Mouse (Mus musculus) ES-Bruce4 (cell line): ENCODE results near the gene Lrrc56. TPM values are rescaled to one million over a fixed set of nuclear protein-coding genes. Genes with fewer than 3 reads are reported as not detected.

Experiments
- H3K27ac ChIP-seq: 2 replicates; pipeline ENCODE4 v1.5.1; 2012; ENCODE audit warnings: low read length, inconsistent platforms; ENCODE audit not compliant: insufficient read depth
- H3K27me3 ChIP-seq: 2 replicates; pipeline ENCODE4 v1.6.1; 2012; ENCODE audit warnings: mild to moderate bottlenecking, low read length, inconsistent platforms; ENCODE audit not compliant: control insufficient read depth, poor library complexity, insufficient read depth, severe bottlenecking
- H3K36me3 ChIP-seq: 2 replicates; pipeline ENCODE4 v1.6.1; 2012; ENCODE audit warnings: inconsistent platforms, mild to moderate bottlenecking, low read length, moderate library complexity; ENCODE audit not compliant: control insufficient read depth, poor library complexity, insufficient read depth, severe bottlenecking
- H3K4me1 ChIP-seq: one replicate; pipeline ENCODE4 v1.8.1; 2011; ENCODE audit warnings: low read length; ENCODE audit not compliant: control insufficient read depth, insufficient read depth
- H3K4me3 ChIP-seq: 2 replicates; pipeline ENCODE4 v1.5.1; 2011; ENCODE audit warnings: low read depth, mild to moderate bottlenecking, low read length
- H3K9ac ChIP-seq: 2 replicates; pipeline ENCODE4 v1.6.1; 2012; ENCODE audit warnings: low read depth, mild to moderate bottlenecking, inconsistent platforms; ENCODE audit not compliant: poor library complexity, severe bottlenecking
- H3K9me3 ChIP-seq: replicated peaks from 2 replicates; pipeline ENCODE4 v1.6.1; 2012; ENCODE audit warnings: mild to moderate bottlenecking, low read length, inconsistent platforms; ENCODE audit not compliant: control insufficient read depth, poor library complexity, insufficient read depth, severe bottlenecking
- CTCF ChIP-seq: IDR thresholded peaks from one replicate; pipeline ENCODE4 v1.8.1; 2011; ENCODE audit warnings: low read depth, low read length
- EP300 ChIP-seq: IDR thresholded peaks from 2 replicates; pipeline ENCODE4 v1.6.1; 2011; ENCODE audit warnings: low read depth, low read length; ENCODE audit not compliant: insufficient read depth
- POLR2A ChIP-seq: IDR thresholded peaks from one replicate; pipeline ENCODE4 v1.8.1; 2011; ENCODE audit warnings: low read length; ENCODE audit not compliant: insufficient read depth
- polyA plus RNA-seq: library from polyadenylated mRNA; stranded (reverse); fragments of >200 nt; gene quantifications from 2 replicates; pipeline ENCODE4 v1.2.4, GENCODE M21; 2011; ENCODE audit warnings: low read depth; ENCODE audit not compliant: missing spikeins, insufficient read depth, insufficient read length

The Lrrc56 gene
- polyA plus RNA-seq, 1 experiment: 3.4 TPM

DNA sequence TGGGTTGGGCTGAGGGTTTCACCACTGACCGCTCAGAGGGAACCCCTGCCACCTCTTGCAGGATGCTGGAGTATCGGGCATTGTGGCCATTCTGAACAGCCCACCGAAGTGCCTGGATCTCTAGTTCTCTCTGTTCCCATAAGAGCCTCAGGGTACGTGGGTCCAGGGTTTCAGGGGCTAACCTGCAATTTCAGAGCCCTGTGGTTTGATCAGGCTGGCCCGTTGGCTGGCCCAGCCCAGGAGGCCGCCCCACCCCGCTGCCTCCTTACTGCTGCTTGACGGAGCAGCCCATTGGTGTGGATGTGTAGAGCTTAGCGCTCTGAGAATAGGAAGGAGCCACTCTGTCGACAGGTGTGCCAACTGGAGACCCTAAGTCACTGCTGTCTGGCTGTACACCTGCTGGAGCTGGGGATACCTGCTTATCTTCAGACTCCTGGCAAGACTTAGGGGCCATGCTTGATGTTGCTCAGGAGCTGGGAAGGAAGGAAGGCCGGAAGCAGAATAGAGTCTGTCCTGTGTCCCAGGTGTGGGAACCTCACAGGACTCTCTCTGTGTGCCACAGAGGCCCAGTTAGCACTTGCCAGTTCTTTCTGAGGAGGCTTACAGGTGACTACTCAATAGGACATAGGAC, 19.8 kb downstream of the Lrrc56 start, which contains the start of gene Lmntd2:
TSS of gene Lmntd2 (minus strand) at position 476 of the 631 bp plus-strand sequence.
- Histone ChIP-seq H3K9ac (peak within 1 kb of the TSS; percentile 28), H3K4me1 (peaks cover 7% of the 10 kb centered on the region), H3K27me3 (no peaks in the 10 kb centered on the region), H3K36me3 (0 out of 2 replicates have a peak, but pooled peaks cover 3% of the 10 kb centered on the region), H3K4me3 (peak within 1 kb of the TSS; percentile 60), H3K27ac (peak within 1 kb of the TSS; percentile 86), H3K9me3 (no peaks in the 10 kb centered on the region)
- TF ChIP-seq EP300 (no peak), POLR2A (no peak), CTCF (no peak)

DNA sequence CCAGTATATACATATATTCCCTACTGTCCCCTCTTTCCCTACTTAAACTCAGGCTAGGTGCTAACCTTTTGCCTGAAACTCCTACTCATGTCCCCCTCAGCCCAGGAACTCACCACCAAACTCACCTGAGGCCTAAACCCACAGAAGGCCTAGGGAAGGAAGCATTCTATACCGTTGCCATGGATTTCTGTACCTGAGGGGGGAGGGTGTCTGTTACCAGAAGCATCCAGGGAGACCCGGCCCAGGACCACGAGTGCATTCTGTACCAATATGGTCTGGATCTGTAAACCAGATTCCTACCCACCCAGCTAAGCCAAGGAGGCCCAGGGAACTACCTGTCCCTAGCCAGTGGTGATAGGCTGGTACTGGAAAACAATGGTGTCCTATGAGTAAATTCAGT, 20.4 kb downstream of the Lrrc56 start:
- Histone ChIP-seq H3K27me3 (no peaks in the 10 kb centered on the region), H3K4me1 (peaks cover 7% of the 10 kb centered on the region), H3K9me3 (no peaks in the 10 kb centered on the region), H3K9ac (no peak overlapping the region), H3K4me3 (no peak overlapping the region), H3K36me3 (0 out of 2 replicates have a peak, but pooled peaks cover 5% of the 10 kb centered on the region), H3K27ac (peak overlapping the region; percentile 86)
- TF ChIP-seq POLR2A: no peak
- no peak for TF ChIP-seq EP300
- TF ChIP-seq CTCF: no peak

DNA sequence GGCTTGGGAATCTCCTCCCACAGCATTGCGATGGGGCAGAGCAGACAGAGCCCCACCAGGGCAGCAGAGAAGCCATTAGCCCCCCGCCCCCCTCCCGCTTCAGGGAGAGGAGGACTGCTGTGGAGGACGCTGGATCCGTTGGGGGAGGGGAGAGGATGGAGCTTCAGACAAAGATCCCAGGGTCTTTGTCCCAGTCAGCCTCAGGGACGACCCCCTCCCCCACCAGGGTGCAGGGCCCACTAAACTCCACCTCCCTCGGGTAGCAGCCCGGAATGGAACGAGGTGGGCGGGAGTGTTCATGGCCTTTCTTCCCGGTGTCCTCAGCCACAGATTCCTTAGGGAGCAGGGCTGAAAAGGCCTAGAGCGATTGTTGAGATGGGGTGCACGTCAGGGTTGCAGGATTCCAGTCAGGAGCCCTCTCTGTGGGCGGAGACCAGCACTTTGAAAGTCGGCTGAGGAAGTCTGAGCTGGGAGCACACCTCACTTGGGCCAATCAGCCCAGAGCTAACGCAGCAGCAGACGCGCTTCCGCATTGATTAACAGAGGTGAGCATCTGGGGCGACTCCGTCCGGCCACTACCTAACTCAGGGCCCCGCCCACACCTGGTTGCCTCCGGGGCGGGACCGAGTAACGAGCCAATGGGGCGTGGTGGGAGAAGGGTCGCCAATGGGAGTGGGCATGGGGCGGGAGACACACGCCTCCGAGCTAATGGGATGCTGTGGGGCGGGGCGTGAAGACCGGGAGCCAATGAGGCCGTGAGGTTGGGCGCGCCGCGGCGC, 21.3 kb downstream of the Lrrc56 start, which contains the start of gene Rassf7:
TSS of gene Rassf7 (plus strand) at position 760 of the 779 bp plus-strand sequence.
- H3K9ac ChIP-seq: peak within 1 kb of the TSS; percentile 50
- TF ChIP-seq EP300 (peak; percentile 61; the same call in 1 of the 2 replicates), POLR2A (peak; percentile 46), CTCF (no peak)
- H3K4me1 ChIP-seq: peaks cover 10% of the 10 kb centered on the region
- H3K9me3 ChIP-seq: no peaks in the 10 kb centered on the region
- peak within 1 kb of the TSS; percentile 86 for H3K27ac ChIP-seq
- no peaks in the 10 kb centered on the region for H3K27me3 ChIP-seq
- 0 out of 2 replicates have a peak, but pooled peaks cover 5% of the 10 kb centered on the region for H3K36me3 ChIP-seq
- H3K4me3 ChIP-seq: peak within 1 kb of the TSS; percentile 90

DNA sequence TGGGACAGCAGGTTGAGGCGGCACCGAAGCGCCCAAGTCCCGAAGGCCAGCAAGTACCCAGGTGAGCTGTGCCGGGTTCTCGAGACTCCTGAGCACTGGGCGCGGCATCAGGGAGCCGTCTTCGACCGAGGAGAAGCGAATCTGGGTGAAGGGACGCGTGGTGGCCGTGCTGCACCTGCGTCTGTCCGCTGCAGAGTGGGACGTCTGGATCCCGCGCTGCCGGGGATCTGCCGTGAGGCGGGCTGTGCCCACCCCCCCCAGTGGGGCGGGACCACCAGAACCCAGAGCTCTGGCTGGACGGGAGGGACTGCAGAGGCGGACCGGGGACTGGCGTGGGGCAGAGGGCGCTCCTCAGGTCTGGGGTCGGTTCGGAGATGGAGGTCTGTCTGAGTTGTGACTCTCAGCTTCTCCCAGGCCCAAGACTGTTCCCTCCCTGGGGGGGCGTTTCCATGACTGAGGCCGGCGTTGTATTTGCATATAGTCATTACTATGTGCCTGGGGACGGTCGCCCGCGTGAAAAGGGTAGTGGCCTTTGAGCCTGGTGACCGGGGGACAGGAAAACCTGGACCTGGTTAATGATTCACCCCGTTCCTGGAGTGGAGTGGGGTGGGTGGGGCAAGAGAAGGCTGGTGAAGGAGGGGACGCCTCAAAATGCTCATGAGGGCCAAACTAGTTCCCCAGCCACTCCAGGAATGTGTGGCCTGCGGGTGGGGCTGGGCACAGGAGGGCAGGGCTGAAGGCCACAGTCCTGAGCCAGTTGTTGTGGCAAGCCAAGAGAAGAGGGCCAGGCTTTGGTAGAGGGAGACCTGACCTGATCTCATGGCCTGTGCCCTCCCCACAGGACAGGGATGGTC, 22.1 kb downstream of the Lrrc56 start:
- no peaks in the 10 kb centered on the region for H3K9me3 ChIP-seq
- H3K36me3 ChIP-seq: 0 out of 2 replicates have a peak, but pooled peaks cover 5% of the 10 kb centered on the region
- H3K9ac ChIP-seq: peak overlapping the region; percentile 50
- TF ChIP-seq POLR2A (peak; percentile 22), CTCF (no peak)
- H3K27me3 ChIP-seq: no peaks in the 10 kb centered on the region
- peaks cover 10% of the 10 kb centered on the region for H3K4me1 ChIP-seq
- peak overlapping the region; percentile 90 for H3K4me3 ChIP-seq
- peak overlapping the region; percentile 37; the same call in 1 of the 2 replicates for H3K27ac ChIP-seq

DNA sequence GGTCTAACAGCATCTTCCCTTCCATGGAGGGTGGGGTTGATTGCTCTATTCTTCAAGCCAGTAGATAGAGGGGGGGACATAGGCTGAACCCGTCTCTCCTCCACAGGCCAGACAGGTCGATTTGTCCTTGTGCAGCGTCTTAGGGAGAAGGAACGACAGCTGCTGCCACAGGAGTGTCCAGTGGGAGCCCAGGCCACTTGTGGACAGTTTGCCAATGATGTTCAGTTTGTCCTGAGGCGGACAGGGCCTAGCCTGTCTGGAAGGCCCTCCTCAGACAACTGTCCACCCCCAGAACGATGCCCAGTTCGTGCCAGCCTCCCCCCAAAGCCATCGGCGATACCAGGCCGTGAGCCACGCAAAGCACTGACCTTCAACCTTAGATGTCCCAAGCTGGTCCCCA, 22.9 kb downstream of the Lrrc56 start:
- no peaks in the 10 kb centered on the region for H3K27me3 ChIP-seq
- no peak for TF ChIP-seq EP300
- peaks cover 10% of the 10 kb centered on the region for H3K4me1 ChIP-seq
- no peaks in the 10 kb centered on the region for H3K9me3 ChIP-seq
- H3K27ac ChIP-seq: no peak overlapping the region
- H3K36me3 ChIP-seq: 0 out of 2 replicates have a peak, but pooled peaks cover 5% of the 10 kb centered on the region
- peak overlapping the region; percentile 90 for H3K4me3 ChIP-seq
- H3K9ac ChIP-seq: 0 out of 2 replicates have a peak overlapping the region, but pooled peaks have one; percentile 50
